9 mouse cellular contexts compared by ENCODE assay signal in the genomic region with DNA sequence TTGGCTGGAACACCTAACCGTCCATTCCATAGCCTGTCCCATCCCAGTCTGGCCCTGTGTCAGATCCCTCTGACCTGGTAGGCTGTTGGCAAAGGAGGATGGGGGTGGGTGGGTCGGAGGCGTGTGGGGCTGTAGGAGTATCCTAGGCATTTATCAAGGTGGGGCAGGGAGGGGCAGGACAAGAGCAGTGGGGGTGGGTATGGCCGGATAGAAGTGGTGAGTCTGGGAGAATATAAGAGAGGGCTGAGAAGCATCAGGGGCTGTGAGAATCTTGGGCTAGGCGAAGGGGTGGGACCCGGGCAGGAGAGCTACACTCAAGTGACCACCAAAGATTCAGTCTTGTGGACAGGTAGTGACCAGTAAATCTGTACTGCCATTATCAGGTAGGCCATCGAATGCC. TPM values are rescaled to one million over a fixed set of nuclear protein-coding genes. Genes with fewer than 3 reads are reported as not detected.
A peak's percentile ranks its signal among the peaks of the same experiment; 100 is the strongest.
DNase-seq lines count a peak whose midpoint lies in the region; ATAC-seq lines count a peak whose summit lies in the region.
"Had no signal": no experiment of that assay in that cellular context is flagged by ENCODE, and none has a peak within 500 bp of the region (broad histone marks: within the 10 kb centered on the region; RNA-seq: fewer than 3 reads in every experiment).

No protein-coding gene starts in this region.

- 69% methylated on average over 7 of the region's 7 CpGs for WGBS in kidney, embryonic 16.5 days
- 76% methylated on average over 6 of the region's 7 CpGs for WGBS in embryonic facial prominence, embryonic 14.5 days
- 71% methylated on average over 7 of the region's 7 CpGs for WGBS in intestine, embryonic 16.5 days
- 71% methylated on average over 7 of the region's 7 CpGs for WGBS in neural tube, embryonic 12.5 days

- ATAC-seq in kidney, embryonic 16.5 days (ENCODE audit: low FRiP score, low TSS enrichment), result peak; percentile 37
- ATAC-seq in embryonic facial prominence, embryonic 14.5 days (ENCODE audit: low read depth), result 0 out of 2 replicates have a peak, but pooled peaks have one; percentile 19
- no peak for ATAC-seq in intestine, embryonic 16.5 days
- peak; percentile 41; the same call in 1 of the 2 replicates for ATAC-seq in neural tube, embryonic 12.5 days (ENCODE audit: low FRiP score, low read depth)

- H3K4me3 ChIP-seq in kidney, embryonic 16.5 days (ENCODE audit: low read length), result peak overlapping the region; percentile 44
- peak overlapping the region; percentile 37 for H3K4me3 ChIP-seq in embryonic facial prominence, embryonic 14.5 days (ENCODE audit: low read depth, low read length)
- H3K4me3 ChIP-seq in intestine, embryonic 16.5 days (ENCODE audit: low read length), result peak overlapping the region; percentile 45; the same call in 1 of the 2 replicates
- no peak overlapping the region for H3K4me3 ChIP-seq in neural tube, embryonic 12.5 days

- H3K36me3 ChIP-seq in kidney, embryonic 16.5 days (ENCODE audit: insufficient read depth, low read length), result no peaks in the 10 kb centered on the region
- no peaks in the 10 kb centered on the region for H3K36me3 ChIP-seq in embryonic facial prominence, embryonic 14.5 days (ENCODE audit: control insufficient read depth, insufficient read depth, low read length)
- H3K36me3 ChIP-seq in intestine, embryonic 16.5 days (ENCODE audit: control insufficient read depth, insufficient read depth, low read length), result no peaks in the 10 kb centered on the region
- H3K36me3 ChIP-seq in neural tube, embryonic 12.5 days, result no peaks in the 10 kb centered on the region

- H3K9ac ChIP-seq in kidney, embryonic 16.5 days (replicated peaks; ENCODE audit: low read length), result no peak overlapping the region; the same call in 1 of the 2 replicates
- peak overlapping the region; percentile 51 for H3K9ac ChIP-seq in embryonic facial prominence, embryonic 14.5 days (ENCODE audit: low read depth, low read length)
- H3K9ac ChIP-seq in intestine, embryonic 16.5 days (ENCODE audit: low read depth, low read length), result peak overlapping the region; percentile 46; the same call in 1 of the 2 replicates
- 0 out of 2 replicates have a peak overlapping the region, but pooled peaks have one; percentile 33 for H3K9ac ChIP-seq in neural tube, embryonic 12.5 days

- no peak overlapping the region for H3K27ac ChIP-seq in kidney, embryonic 16.5 days (ENCODE audit: low read length)
- H3K27ac ChIP-seq in embryonic facial prominence, embryonic 14.5 days (replicated peaks; ENCODE audit: low read depth, low read length), result no peak overlapping the region
- no peak overlapping the region for H3K27ac ChIP-seq in intestine, embryonic 16.5 days (ENCODE audit: low read length)
- H3K27ac ChIP-seq in neural tube, embryonic 12.5 days, result no peak overlapping the region

- no peak for DNase-seq in kidney, adult 9 months
- no peak for DNase-seq in embryonic facial prominence, embryonic 14.5 days (ENCODE audit: low spot score)
- DNase-seq in embryo, embryonic 9.5 days (ENCODE audit: extremely low spot score), result no peak
- DNase-seq in embryo, embryonic 10.5 days (ENCODE audit: low spot score), result no peak
- no peak for DNase-seq in right cerebral cortex, postnatal 25 days
- DNase-seq: left cerebral cortex, postnatal 4 days had no signal

- H3K27me3 ChIP-seq in kidney, embryonic 16.5 days (ENCODE audit: insufficient read depth, low read length), result peaks cover 10% of the 10 kb centered on the region; the same call in 1 of the 2 replicates
- H3K27me3 ChIP-seq in embryonic facial prominence, embryonic 14.5 days (replicated peaks; ENCODE audit: control insufficient read depth, insufficient read depth, low read length), result peaks cover 10% of the 10 kb centered on the region; the same call in 1 of the 2 replicates
- H3K27me3 ChIP-seq in intestine, embryonic 16.5 days (replicated peaks; ENCODE audit: control insufficient read depth, insufficient read depth, low read length), result no peaks in the 10 kb centered on the region
- peaks cover 22% of the 10 kb centered on the region for H3K27me3 ChIP-seq in neural tube, embryonic 12.5 days (replicated peaks)

- H3K4me2 ChIP-seq in kidney, embryonic 16.5 days (replicated peaks; ENCODE audit: low read depth, low read length), result peak overlapping the region; percentile 80
- H3K4me2 ChIP-seq in embryonic facial prominence, embryonic 14.5 days (ENCODE audit: low read depth, low read length), result peak overlapping the region; percentile 77
- H3K4me2 ChIP-seq in intestine, embryonic 16.5 days (ENCODE audit: low read depth, low read length), result peak overlapping the region; percentile 80
- H3K4me2 ChIP-seq in neural tube, embryonic 12.5 days (replicated peaks), result peak overlapping the region; percentile 80

- no peaks in the 10 kb centered on the region for H3K9me3 ChIP-seq in kidney, embryonic 16.5 days (ENCODE audit: low read length)
- H3K9me3 ChIP-seq in embryonic facial prominence, embryonic 14.5 days (ENCODE audit: control insufficient read depth, low read length), result no peaks in the 10 kb centered on the region
- H3K9me3 ChIP-seq in intestine, embryonic 16.5 days (ENCODE audit: control insufficient read depth, low read length), result no peaks in the 10 kb centered on the region
- H3K9me3 ChIP-seq in neural tube, embryonic 12.5 days, result no peaks in the 10 kb centered on the region

- peaks cover 11% of the 10 kb centered on the region for H3K4me1 ChIP-seq in kidney, embryonic 16.5 days (ENCODE audit: insufficient read depth, low read length)
- no peaks in the 10 kb centered on the region for H3K4me1 ChIP-seq in embryonic facial prominence, embryonic 14.5 days (ENCODE audit: control insufficient read depth, insufficient read depth, low read length)
- peaks cover 25% of the 10 kb centered on the region for H3K4me1 ChIP-seq in intestine, embryonic 16.5 days (ENCODE audit: control insufficient read depth, insufficient read depth, low read length)
- H3K4me1 ChIP-seq in neural tube, embryonic 12.5 days, result peaks cover 15% of the 10 kb centered on the region; the same call in 1 of the 2 replicates

RNA-seq across cellular contexts. Expression of gene Slc12a7, which starts 0.7 kb away (rescaled TPM):
- polyA plus RNA-seq in kidney, embryonic 16.5 days (2015; fragmentation: Nextera tagmentation; extraction: Ambion mirVana), result 27.0 and 28.1 TPM in 2 replicates
- 16.3 and 19.8 TPM in 2 replicates for polyA plus RNA-seq in embryonic facial prominence, embryonic 14.5 days (2014; fragmentation: Nextera tagmentation; extraction: Ambion mirVana)
- polyA plus RNA-seq in intestine, embryonic 16.5 days (2015; fragmentation: Nextera tagmentation; extraction: Ambion mirVana), result 28.7 and 31.7 TPM in 2 replicates
- polyA plus RNA-seq in neural tube, embryonic 12.5 days (2016; fragmentation: Nextera tagmentation; extraction: Ambion mirVana), result 31.3 and 32.6 TPM in 2 replicates

RNA-seq across cellular contexts. Expression of gene Slc6a19, which starts 27.6 kb away (rescaled TPM):
- 2.1 and 2.3 TPM in 2 replicates for polyA plus RNA-seq in kidney, embryonic 16.5 days (2015; fragmentation: Nextera tagmentation; extraction: Ambion mirVana)
- 0.38 and 0.40 TPM in 2 replicates for polyA plus RNA-seq in embryonic facial prominence, embryonic 14.5 days (2014; fragmentation: Nextera tagmentation; extraction: Ambion mirVana)
- 24.9 and 40.5 TPM in 2 replicates for polyA plus RNA-seq in intestine, embryonic 16.5 days (2015; fragmentation: Nextera tagmentation; extraction: Ambion mirVana)
- 0.23 TPM in 2 replicates for polyA plus RNA-seq in neural tube, embryonic 12.5 days (2016; fragmentation: Nextera tagmentation; extraction: Ambion mirVana)

RNA-seq across cellular contexts. Expression of gene Slc6a18, which starts 54.4 kb away (rescaled TPM):
- 34.6 and 38.4 TPM in 2 replicates for polyA plus RNA-seq in kidney, embryonic 16.5 days (2015; fragmentation: Nextera tagmentation; extraction: Ambion mirVana)
- polyA plus RNA-seq in embryonic facial prominence, embryonic 14.5 days (2014; fragmentation: Nextera tagmentation; extraction: Ambion mirVana), result not detected in 2 replicates
- not detected in 2 replicates for polyA plus RNA-seq in intestine, embryonic 16.5 days (2015; fragmentation: Nextera tagmentation; extraction: Ambion mirVana)
- not detected in 2 replicates for polyA plus RNA-seq in neural tube, embryonic 12.5 days (2016; fragmentation: Nextera tagmentation; extraction: Ambion mirVana)

Comparison
In these comparisons a context has a peak if more than half of its experiments do, and no peak if none do; other contexts are left out.
1. RNA of gene Slc6a18, which starts 54.4 kb away (polyA plus RNA-seq): 34.6 to 38.4 TPM in kidney, embryonic 16.5 days; not detected in embryonic facial prominence, embryonic 14.5 days, not detected in intestine, embryonic 16.5 days and not detected in neural tube, embryonic 12.5 days; every median in the first group is over 10 times any median in the second.
2. Peak in every context shown above with its lines, with median percentiles within 50 percentile points of each other: H3K4me2 ChIP-seq.